Mouse (Mus musculus): ENCODE measurements around the gene Pced1b. TPM values are rescaled to one million over a fixed set of nuclear protein-coding genes. Genes with fewer than 3 reads are reported as not detected.
A peak's percentile ranks its signal among the peaks of the same experiment; 100 is the strongest.
"Not testable (repeated sequence)": the region's sequence is repeated elsewhere in the genome, so short reads cannot be mapped to it uniquely, and the experiment has no call there.

Gene Pced1b
- polyA plus RNA-seq, 1 experiment from 2014 or later, result 4.5 TPM

DNA sequence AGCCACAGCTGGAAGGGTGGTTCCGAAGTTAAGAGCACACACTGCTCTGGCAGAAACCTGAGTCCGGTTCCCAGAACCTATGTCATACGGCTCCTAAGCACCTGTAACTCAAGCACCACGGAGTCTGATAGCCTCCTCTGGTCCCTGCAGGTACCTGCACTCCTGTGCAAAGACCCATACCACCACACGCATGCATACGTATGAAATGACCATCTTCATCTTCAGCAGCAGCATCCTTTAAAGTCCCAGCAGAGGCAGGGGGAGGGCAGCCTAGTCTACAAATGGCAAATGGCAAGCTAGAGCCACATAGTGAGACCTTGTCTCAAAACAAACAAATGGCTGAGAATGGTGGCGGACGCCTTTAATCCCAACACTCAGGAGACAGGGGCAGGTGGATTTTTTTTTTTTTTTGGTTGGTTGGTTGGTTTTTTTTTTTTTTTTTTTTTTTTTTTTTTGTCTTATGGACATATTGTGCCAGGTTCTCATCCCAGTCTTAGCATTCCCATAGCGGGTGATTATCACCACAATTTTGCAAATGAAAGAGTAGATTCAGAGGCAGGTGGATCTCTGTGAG is 121.2 kb downstream of the Pced1b start:
- H3K4me2 ChIP-seq (ENCODE audit: low read length), result no peak overlapping the region
- no peak for ATAC-seq
- 90% methylated on average over 9 of the region's 9 CpGs for WGBS

DNA sequence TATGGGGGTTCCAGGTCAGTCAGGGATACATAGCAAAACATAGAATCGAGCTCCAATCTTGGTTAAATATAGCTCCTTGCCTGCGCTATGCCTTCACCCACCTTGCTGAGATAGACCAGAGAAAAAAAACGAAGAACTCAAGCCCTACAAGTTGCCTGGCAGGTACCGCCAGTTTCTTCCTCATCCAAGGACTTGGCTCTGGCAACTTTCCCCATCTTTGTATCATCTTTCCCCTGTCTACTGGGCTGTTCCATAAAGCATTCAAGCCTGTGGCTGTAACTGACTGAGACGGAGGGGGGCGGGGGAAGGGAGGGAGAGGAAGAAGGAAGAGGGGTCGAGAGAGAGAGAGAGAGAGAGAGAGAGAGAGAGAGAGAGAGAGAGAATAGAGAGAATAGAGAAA is 121.7 kb downstream of the Pced1b start:
- WGBS, result 86% methylated on average over 7 of the region's 7 CpGs
- H3K9me3 ChIP-seq (ENCODE audit: control insufficient read depth, low read length), result no peaks in the 10 kb centered on the region

More for the DNA sequence above, 121.2 kb downstream of the Pced1b start:
- Histone ChIP-seq H3K27ac (ENCODE audit: low read depth, low read length) (no peak overlapping the region), H3K4me3 (ENCODE audit: low read length) (no peak overlapping the region), H3K36me3 (ENCODE audit: control insufficient read depth, insufficient read depth, low read length) (no peaks in the 10 kb centered on the region), H3K27me3 (replicated peaks; ENCODE audit: control insufficient read depth, insufficient read depth, low read length) (no peaks in the 10 kb centered on the region), H3K9ac (ENCODE audit: low read depth, low read length) (no peak overlapping the region), H3K4me1 (ENCODE audit: control insufficient read depth, insufficient read depth, low read depth, low read length) (no peaks in the 10 kb centered on the region), H3K9me3 (ENCODE audit: control insufficient read depth, low read length) (no peaks in the 10 kb centered on the region)

GRCm38 (mm10) chr15:97369144-97369543 is 122.2 kb downstream of the Pced1b start:
- H3K9me3 ChIP-seq (ENCODE audit: control insufficient read depth, low read length), result no peaks in the 10 kb centered on the region
- H3K36me3 ChIP-seq (ENCODE audit: control insufficient read depth, insufficient read depth, low read length), result no peaks in the 10 kb centered on the region
- H3K4me3 ChIP-seq (ENCODE audit: low read length), result no peak overlapping the region
- no peak overlapping the region for H3K4me2 ChIP-seq (ENCODE audit: low read length)
- H3K9ac ChIP-seq (ENCODE audit: low read depth, low read length), result no peak overlapping the region
- WGBS, result 88% methylated on average over 10 of the region's 10 CpGs
- no peaks in the 10 kb centered on the region for H3K27me3 ChIP-seq (replicated peaks; ENCODE audit: control insufficient read depth, insufficient read depth, low read length)
- no peak overlapping the region for H3K27ac ChIP-seq (ENCODE audit: low read depth, low read length)
- no peak for ATAC-seq
- H3K4me1 ChIP-seq (ENCODE audit: control insufficient read depth, insufficient read depth, low read depth, low read length), result no peaks in the 10 kb centered on the region

More for the DNA sequence above, 121.7 kb downstream of the Pced1b start:
- H3K27me3 ChIP-seq (replicated peaks; ENCODE audit: control insufficient read depth, insufficient read depth, low read length), result no peaks in the 10 kb centered on the region
- no peaks in the 10 kb centered on the region for H3K36me3 ChIP-seq (ENCODE audit: control insufficient read depth, insufficient read depth, low read length)
- H3K4me1 ChIP-seq (ENCODE audit: control insufficient read depth, insufficient read depth, low read depth, low read length), result no peaks in the 10 kb centered on the region
- no peak for ATAC-seq
- no peak overlapping the region for H3K4me3 ChIP-seq (ENCODE audit: low read length)
- H3K4me2 ChIP-seq (ENCODE audit: low read length), result no peak overlapping the region
- no peak overlapping the region for H3K9ac ChIP-seq (ENCODE audit: low read depth, low read length)
- no peak overlapping the region for H3K27ac ChIP-seq (ENCODE audit: low read depth, low read length)

- H3K4me3 ChIP-seq (ENCODE audit: low read length), result no peak overlapping the region
- no peak overlapping the region for H3K9ac ChIP-seq (ENCODE audit: low read depth, low read length)
- no peaks in the 10 kb centered on the region for H3K27me3 ChIP-seq (replicated peaks; ENCODE audit: control insufficient read depth, insufficient read depth, low read length)
- H3K27ac ChIP-seq (ENCODE audit: low read depth, low read length), result no peak overlapping the region
- WGBS, result 95% methylated on average over 7 of the region's 7 CpGs
- ATAC-seq, result no peak
- H3K9me3 ChIP-seq (ENCODE audit: control insufficient read depth, low read length), result no peaks in the 10 kb centered on the region
- H3K4me1 ChIP-seq (ENCODE audit: control insufficient read depth, insufficient read depth, low read depth, low read length), result no peaks in the 10 kb centered on the region
- H3K36me3 ChIP-seq (ENCODE audit: control insufficient read depth, insufficient read depth, low read length), result no peaks in the 10 kb centered on the region
- no peak overlapping the region for H3K4me2 ChIP-seq (ENCODE audit: low read length)
Observed at GRCm38 (mm10) chr15:97370880-97371279, 124.0 kb downstream of the Pced1b start.

GRCm38 (mm10) chr15:97372043-97372442 is 125.1 kb downstream of the Pced1b start:
- H3K9me3 ChIP-seq (ENCODE audit: control insufficient read depth, low read length); H3K27me3 ChIP-seq (replicated peaks; ENCODE audit: control insufficient read depth, insufficient read depth, low read length); ATAC-seq; H3K4me2 ChIP-seq (ENCODE audit: low read length); H3K27ac ChIP-seq (ENCODE audit: low read depth, low read length); H3K4me3 ChIP-seq (ENCODE audit: low read length); H3K36me3 ChIP-seq (ENCODE audit: control insufficient read depth, insufficient read depth, low read length); H3K9ac ChIP-seq (ENCODE audit: low read depth, low read length); H3K4me1 ChIP-seq (ENCODE audit: control insufficient read depth, insufficient read depth, low read depth, low read length): not testable (repeated sequence)
- 65% methylated on average over 3 of the region's 3 CpGs for WGBS

DNA sequence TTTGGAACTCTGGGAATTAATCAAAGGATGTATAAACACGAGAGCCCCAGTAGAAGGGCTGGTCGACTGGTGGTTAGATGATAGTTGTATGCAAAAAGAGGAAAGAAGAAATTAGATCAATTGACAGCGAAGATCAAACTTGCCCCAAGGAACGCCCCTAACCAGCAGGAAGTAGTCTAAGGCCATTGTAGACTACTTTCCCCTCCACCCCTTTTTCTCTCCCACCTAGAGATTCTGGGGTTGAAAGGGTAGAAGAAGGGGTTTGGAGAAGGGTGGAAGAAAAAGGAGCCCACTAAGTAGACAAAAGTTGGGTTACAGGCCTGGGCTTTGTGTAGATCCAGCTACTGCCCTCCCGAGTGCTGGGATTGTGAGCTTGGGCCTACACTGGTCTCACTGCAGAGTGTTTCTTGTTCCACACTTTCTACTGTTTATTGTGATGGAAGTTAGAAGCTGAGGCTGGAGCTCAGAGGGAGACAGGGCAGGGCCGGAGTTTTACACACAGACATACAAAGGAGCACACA is 125.8 kb downstream of the Pced1b start:
- H3K4me2 ChIP-seq (ENCODE audit: low read length), result no peak overlapping the region
- no peak overlapping the region for H3K9ac ChIP-seq (ENCODE audit: low read depth, low read length)
- WGBS, result 49% methylated on average over 6 of the region's 6 CpGs
- H3K9me3 ChIP-seq (ENCODE audit: control insufficient read depth, low read length), result no peaks in the 10 kb centered on the region
- H3K4me1 ChIP-seq (ENCODE audit: control insufficient read depth, insufficient read depth, low read depth, low read length), result no peaks in the 10 kb centered on the region
- H3K27ac ChIP-seq (ENCODE audit: low read depth, low read length), result no peak overlapping the region
- no peak for ATAC-seq
- H3K36me3 ChIP-seq (ENCODE audit: control insufficient read depth, insufficient read depth, low read length), result no peaks in the 10 kb centered on the region
- 0 out of 2 replicates have a peak, but pooled peaks cover 2% of the 10 kb centered on the region for H3K27me3 ChIP-seq (replicated peaks; ENCODE audit: control insufficient read depth, insufficient read depth, low read length)
- H3K4me3 ChIP-seq (ENCODE audit: low read length), result no peak overlapping the region

- Histone ChIP-seq H3K27ac (ENCODE audit: low read depth, low read length) (no peak overlapping the region), H3K9ac (ENCODE audit: low read depth, low read length) (no peak overlapping the region), H3K4me2 (ENCODE audit: low read length) (peak overlapping the region; percentile 40), H3K4me1 (ENCODE audit: control insufficient read depth, insufficient read depth, low read depth, low read length) (no peaks in the 10 kb centered on the region), H3K4me3 (ENCODE audit: low read length) (no peak overlapping the region), H3K9me3 (ENCODE audit: control insufficient read depth, low read length) (no peaks in the 10 kb centered on the region), H3K36me3 (ENCODE audit: control insufficient read depth, insufficient read depth, low read length) (no peaks in the 10 kb centered on the region), H3K27me3 (replicated peaks; ENCODE audit: control insufficient read depth, insufficient read depth, low read length) (0 out of 2 replicates have a peak, but pooled peaks cover 2% of the 10 kb centered on the region)
- ATAC-seq, result no peak
- WGBS, result 16% methylated on average over 25 of the region's 25 CpGs
Observed at GRCm38 (mm10) chr15:97373203-97374084, 126.5 kb downstream of the Pced1b start.

- Histone ChIP-seq H3K27me3 (replicated peaks; ENCODE audit: control insufficient read depth, insufficient read depth, low read length) (0 out of 2 replicates have a peak, but pooled peaks cover 2% of the 10 kb centered on the region), H3K27ac (ENCODE audit: low read depth, low read length) (no peak overlapping the region), H3K9me3 (ENCODE audit: control insufficient read depth, low read length) (no peaks in the 10 kb centered on the region), H3K9ac (ENCODE audit: low read depth, low read length) (no peak overlapping the region), H3K4me1 (ENCODE audit: control insufficient read depth, insufficient read depth, low read depth, low read length) (no peaks in the 10 kb centered on the region), H3K4me2 (ENCODE audit: low read length) (no peak overlapping the region), H3K4me3 (ENCODE audit: low read length) (no peak overlapping the region), H3K36me3 (ENCODE audit: control insufficient read depth, insufficient read depth, low read length) (no peaks in the 10 kb centered on the region)
- 68% methylated on average over 8 of the region's 8 CpGs for WGBS
- ATAC-seq, result no peak
Observed at GRCm38 (mm10) chr15:97374085-97374844, 127.4 kb downstream of the Pced1b start.

Measured in hindbrain, embryonic 16.5 days (tissue).